ENCODE assay signal across 16 mouse cellular contexts in the genomic region with DNA sequence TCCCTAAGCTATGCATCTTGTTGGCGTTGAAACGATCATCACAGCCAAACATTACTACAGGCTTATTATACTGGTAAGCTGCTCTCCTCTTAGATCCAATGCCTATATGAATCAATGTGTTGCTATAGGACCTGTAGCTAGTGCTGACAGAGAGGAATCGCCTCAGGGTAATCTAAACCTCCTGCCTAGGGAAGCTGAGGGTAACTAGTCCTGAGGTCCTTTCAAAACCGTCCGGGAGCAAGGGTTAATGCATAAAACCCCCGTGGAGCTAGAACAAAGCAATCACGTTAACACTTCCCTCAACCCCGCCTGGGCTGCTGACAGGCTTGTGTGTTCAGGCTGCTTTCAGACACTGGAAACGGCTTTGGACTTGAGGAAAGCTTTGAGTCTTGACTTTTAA. TPM values are rescaled to one million over a fixed set of nuclear protein-coding genes. Genes with fewer than 3 reads are reported as not detected.
DNase-seq lines count a peak whose midpoint lies in the region; ATAC-seq lines count a peak whose summit lies in the region.
"Had no signal": no experiment of that assay in that cellular context is flagged by ENCODE, and none has a peak within 500 bp of the region (broad histone marks: within the 10 kb centered on the region; RNA-seq: fewer than 3 reads in every experiment).

No protein-coding gene starts in this region.

- under 1% methylated on average over 9 of the region's 9 CpGs for WGBS in hindbrain, embryonic 10.5 days
- 1% methylated on average over 9 of the region's 9 CpGs for WGBS in hindbrain, embryonic 13.5 days
- WGBS in embryonic facial prominence, embryonic 10.5 days = under 1% methylated on average over 9 of the region's 9 CpGs
- WGBS in limb, embryonic 11.5 days = under 1% methylated on average over 9 of the region's 9 CpGs

- no peak overlapping the region for H3K4me2 ChIP-seq in hindbrain, embryonic 13.5 days
- no peak overlapping the region for H3K4me2 ChIP-seq in limb, embryonic 11.5 days (ENCODE audit: low read depth, severe bottlenecking)
- H3K4me2 ChIP-seq: forebrain, embryonic 12.5 days had no signal

- peak; percentile 53 for DNase-seq in hindbrain, embryonic 10.5 days (ENCODE audit: low spot score)
- DNase-seq in R1 (ENCODE audit: low read depth, low spot score) = peak; percentile 94
- peak; percentile 57 for DNase-seq in embryonic facial prominence, embryonic 10.5 days (ENCODE audit: low spot score)
- DNase-seq in limb, embryonic 11.5 days (ENCODE audit: low spot score) = peak; percentile 59
- DNase-seq in layer of hippocampus, postnatal 10 days (ENCODE audit: low spot score in 2 of 2) = no peak
- DNase-seq in right cerebral cortex, adult 18-20 months = no peak
- DNase-seq: cerebellum, adult 8-10 months; kidney, adult 9 months; thymus, postnatal 4 days had no signal

- no peak overlapping the region; the same call in 1 of the 2 replicates for H3K4me3 ChIP-seq in hindbrain, embryonic 10.5 days
- no peak overlapping the region for H3K4me3 ChIP-seq in hindbrain, embryonic 13.5 days
- H3K4me3 ChIP-seq in embryonic facial prominence, embryonic 10.5 days = no peak overlapping the region
- H3K4me3 ChIP-seq in limb, embryonic 11.5 days (ENCODE audit: low read depth, low read length) = no peak overlapping the region
- H3K4me3 ChIP-seq: forebrain, embryonic 12.5 days; megakaryocyte, embryonic 14.5 days had no signal

- peaks cover 44% of the 10 kb centered on the region for H3K4me1 ChIP-seq in hindbrain, embryonic 10.5 days (replicated peaks)
- H3K4me1 ChIP-seq in hindbrain, embryonic 13.5 days (replicated peaks) = peaks cover 34% of the 10 kb centered on the region
- peaks cover 37% of the 10 kb centered on the region for H3K4me1 ChIP-seq in embryonic facial prominence, embryonic 10.5 days
- H3K4me1 ChIP-seq in limb, embryonic 11.5 days (ENCODE audit: control insufficient read depth, insufficient read depth, low read length) = peaks cover 6% of the 10 kb centered on the region; the same call in 1 of the 2 replicates

- no peak for ATAC-seq in hindbrain, embryonic 13.5 days (ENCODE audit: low FRiP score)
- no peak for ATAC-seq in limb, embryonic 11.5 days (ENCODE audit: insufficient number of reproducible peaks, low FRiP score, low TSS enrichment, low read depth)
- no peak for ATAC-seq in monocyte, adult 5-6 weeks (replicated peaks; ENCODE audit: insufficient number of reproducible peaks, low FRiP score, low TSS enrichment, poor library complexity, severe bottlenecking)

- no peaks in the 10 kb centered on the region for H3K36me3 ChIP-seq in hindbrain, embryonic 10.5 days
- no peaks in the 10 kb centered on the region for H3K36me3 ChIP-seq in hindbrain, embryonic 13.5 days
- H3K36me3 ChIP-seq in embryonic facial prominence, embryonic 10.5 days (replicated peaks) = no peaks in the 10 kb centered on the region
- no peaks in the 10 kb centered on the region for H3K36me3 ChIP-seq in limb, embryonic 11.5 days (ENCODE audit: control insufficient read depth, insufficient read depth, low read length)
- H3K36me3 ChIP-seq: embryonic facial prominence, embryonic 13.5 days; forebrain, embryonic 12.5 days had no signal

- H3K27ac ChIP-seq in hindbrain, embryonic 10.5 days = no peak overlapping the region
- H3K27ac ChIP-seq in hindbrain, embryonic 13.5 days = no peak overlapping the region
- H3K27ac ChIP-seq in embryonic facial prominence, embryonic 10.5 days (replicated peaks) = no peak overlapping the region
- H3K27ac ChIP-seq in limb, embryonic 11.5 days (replicated peaks; ENCODE audit: low read depth, low read length) = no peak overlapping the region
- H3K27ac ChIP-seq: embryonic facial prominence, embryonic 13.5 days; forebrain, embryonic 12.5 days had no signal

- H3K9me3 ChIP-seq in hindbrain, embryonic 10.5 days = no peaks in the 10 kb centered on the region
- H3K9me3 ChIP-seq in hindbrain, embryonic 13.5 days = no peaks in the 10 kb centered on the region
- no peaks in the 10 kb centered on the region for H3K9me3 ChIP-seq in embryonic facial prominence, embryonic 10.5 days
- 0 out of 2 replicates have a peak, but pooled peaks cover 2% of the 10 kb centered on the region for H3K9me3 ChIP-seq in limb, embryonic 11.5 days (ENCODE audit: control insufficient read depth, low read length)
- H3K9me3 ChIP-seq: embryonic facial prominence, embryonic 13.5 days; forebrain, embryonic 12.5 days had no signal

- H3K27me3 ChIP-seq in hindbrain, embryonic 10.5 days (ENCODE audit: insufficient read depth, poor library complexity, severe bottlenecking) = peaks cover 100% of the 10 kb centered on the region
- peaks cover 97% of the 10 kb centered on the region for H3K27me3 ChIP-seq in hindbrain, embryonic 13.5 days
- H3K27me3 ChIP-seq in embryonic facial prominence, embryonic 10.5 days (replicated peaks; ENCODE audit: low read depth, poor library complexity, severe bottlenecking) = peaks cover 100% of the 10 kb centered on the region
- H3K27me3 ChIP-seq in limb, embryonic 11.5 days (ENCODE audit: control insufficient read depth, insufficient read depth, low read length) = peaks cover 92% of the 10 kb centered on the region

- H3K9ac ChIP-seq in hindbrain, embryonic 13.5 days = no peak overlapping the region
- H3K9ac ChIP-seq in limb, embryonic 11.5 days (ENCODE audit: low read length) = no peak overlapping the region
- H3K9ac ChIP-seq: embryonic facial prominence, embryonic 13.5 days; forebrain, embryonic 12.5 days had no signal

RNA-seq across cellular contexts. Expression of a gene that starts 2.4 kb away (rescaled TPM):
- polyA plus RNA-seq in hindbrain, embryonic 10.5 days (2016; fragmentation: Nextera tagmentation; extraction: Ambion mirVana) = 3.3 and 4.3 TPM in 2 replicates
- polyA plus RNA-seq in hindbrain, embryonic 13.5 days (2015; fragmentation: Nextera tagmentation; extraction: Ambion mirVana) = 2.1 TPM in 2 replicates
- 0.87 and 2.1 TPM in 2 replicates for polyA plus RNA-seq in embryonic facial prominence, embryonic 10.5 days (2016; fragmentation: Nextera tagmentation; extraction: Ambion mirVana)
- polyA plus RNA-seq in limb, embryonic 11.5 days (2014; fragmentation: Nextera tagmentation; extraction: Ambion mirVana) = 0.09 TPM in 1 of 2 replicates, not detected in the other
- 0.11 TPM in 1 of 3 replicates, not detected in the others for total RNA-seq in monocyte, adult 5-6 weeks (2017)
- not detected for total RNA-seq in layer of hippocampus, postnatal 10 days (2021)
- polyA plus RNA-seq: gonadal fat pad, adult 2 months; spleen, adult 2 months had no signal

Comparison
In these comparisons a context has a peak if more than half of its experiments do, and no peak if none do; other contexts are left out.
1. DNase-seq: peak in hindbrain, embryonic 10.5 days (single experiment), R1 (single experiment), embryonic facial prominence, embryonic 10.5 days (single experiment) and limb, embryonic 11.5 days (single experiment); none in layer of hippocampus, postnatal 10 days (0 of 2) and right cerebral cortex, adult 18-20 months (single experiment).